Mouse (Mus musculus): ENCODE measurements around the gene Klhl12. TPM values are rescaled to one million over a fixed set of nuclear protein-coding genes. Genes with fewer than 3 reads are reported as not detected.
A peak's percentile ranks its signal among the peaks of the same experiment; 100 is the strongest.
"Not testable (repeated sequence)": the region's sequence is repeated elsewhere in the genome, so short reads cannot be mapped to it uniquely, and the experiment has no call there.

Gene Klhl12
- polyA plus RNA-seq (2017; shearing (Covaris generic)) = 10 to 100 TPM in 2 of 3 experiments, 1 to 10 TPM in 1; 8.7 to 15.5 (median 12.7) TPM

- ATAC-seq = peak; percentile 84
Measured at GRCm38 (mm10) chr1:134454904-134455824, at the start of gene Klhl12. Gene Klhl12, plus strand, starts transcription at chr1:134455531.

- no peak for ATAC-seq
Measured at GRCm38 (mm10) chr1:134406414-134406771, 48.9 kb upstream of the Klhl12 start.

DNA sequence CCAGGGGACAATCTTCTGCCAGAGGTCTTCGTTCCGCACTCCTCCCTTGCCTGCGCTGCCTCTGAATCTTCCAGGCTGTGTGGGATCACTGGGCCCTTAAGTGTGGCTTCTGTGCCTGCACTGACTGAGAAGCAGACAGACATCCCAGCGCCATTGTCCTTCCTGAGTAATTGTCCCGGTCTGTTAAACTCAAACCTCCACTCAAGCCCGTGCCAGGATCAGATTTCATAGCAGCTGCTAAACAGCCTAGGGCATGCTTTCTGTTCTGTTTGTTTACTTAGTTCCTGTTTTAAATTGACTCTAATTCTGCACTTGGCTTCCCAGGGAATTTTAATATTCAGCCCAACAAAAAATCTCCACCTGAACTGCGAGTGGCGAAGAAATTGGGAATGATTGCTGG is 47.3 kb upstream of the Klhl12 start:
- ATAC-seq = no peak

DNA sequence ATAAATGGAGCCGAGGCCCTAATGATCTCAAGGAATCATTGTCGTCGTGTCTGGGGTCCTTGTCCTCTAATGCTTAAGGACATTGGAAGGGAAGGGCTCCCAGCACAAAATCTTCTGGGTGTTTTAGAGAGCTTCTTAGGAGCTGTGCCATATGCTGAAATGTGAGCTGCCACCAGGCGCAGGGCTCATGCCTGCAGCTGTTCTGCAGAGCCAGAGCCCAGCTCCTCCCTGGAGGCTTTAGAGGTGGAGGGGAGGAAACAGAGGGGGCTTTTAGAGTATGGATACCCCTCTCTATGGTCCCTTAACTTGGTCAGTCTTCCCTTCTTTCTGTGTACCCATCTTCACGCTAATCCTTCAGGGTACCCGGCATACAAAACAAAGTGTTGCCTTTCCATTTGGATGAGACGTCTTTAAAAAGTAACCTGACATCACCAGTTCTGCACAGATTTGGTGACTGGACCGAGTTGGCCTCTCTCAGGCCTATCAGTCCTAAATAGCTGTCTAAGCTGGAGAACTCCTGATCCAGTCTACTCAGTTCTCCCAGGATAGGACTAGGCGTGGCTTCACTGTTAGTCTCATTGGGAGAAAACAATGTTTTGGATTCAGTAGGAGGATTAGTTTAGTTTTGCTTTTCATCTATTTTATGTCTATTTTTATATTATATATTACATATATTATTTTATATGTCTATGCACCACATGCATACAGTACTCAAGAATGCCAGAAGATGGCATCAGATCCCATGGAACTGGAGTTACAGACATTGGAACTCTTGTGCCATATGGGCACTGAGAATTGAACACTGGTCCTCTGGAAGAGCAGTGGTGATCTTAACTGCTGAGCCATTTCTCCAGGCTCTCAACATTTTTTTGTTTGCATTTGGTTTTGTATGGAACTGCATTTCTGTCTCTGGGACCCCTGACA is 43.4 kb upstream of the Klhl12 start:
- ATAC-seq = no peak

GRCm38 (mm10) chr1:134414038-134414437 is 41.3 kb upstream of the Klhl12 start:
- no peak for ATAC-seq

DNA sequence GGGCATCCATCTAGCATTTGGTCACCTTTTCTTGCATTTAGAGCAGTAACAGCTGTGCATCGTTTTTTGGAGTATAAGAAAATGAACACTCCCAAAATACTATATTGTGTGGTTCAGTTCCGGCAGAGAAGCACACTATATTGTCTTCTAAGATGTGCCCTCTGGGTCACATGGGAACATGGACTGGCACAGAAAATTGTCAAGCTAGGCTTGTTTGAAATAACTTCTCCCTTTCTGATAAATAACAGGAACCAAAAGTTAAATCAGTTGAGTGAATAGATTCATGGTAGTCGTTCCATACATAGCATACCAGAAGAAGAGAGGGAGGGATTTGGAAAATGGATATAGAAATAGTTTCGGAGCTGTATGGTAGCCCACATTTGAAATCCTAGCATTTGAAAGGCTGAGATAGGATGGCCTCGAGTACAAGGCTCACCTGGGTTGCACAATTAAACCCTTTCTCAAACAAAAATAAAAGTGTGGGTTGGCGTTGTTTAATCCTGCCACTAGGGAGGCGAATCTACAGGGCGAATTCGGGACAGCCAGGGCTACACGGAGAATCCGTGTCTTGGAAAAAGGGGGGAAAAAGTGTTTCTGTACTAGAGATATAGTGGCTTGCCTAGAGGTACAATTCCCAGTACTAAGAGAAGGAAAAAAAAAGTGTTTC is 40.7 kb upstream of the Klhl12 start:
- ATAC-seq = peak; percentile 27

- ATAC-seq = peak; percentile 98
Measured at GRCm38 (mm10) chr1:134415168-134415831, 40.0 kb upstream of the Klhl12 start, which contains the start of gene Adipor1. Gene Adipor1, plus strand, starts transcription at chr1:134415378.

GRCm38 (mm10) chr1:134418414-134418975 is 36.8 kb upstream of the Klhl12 start:
- ATAC-seq = no peak

DNA sequence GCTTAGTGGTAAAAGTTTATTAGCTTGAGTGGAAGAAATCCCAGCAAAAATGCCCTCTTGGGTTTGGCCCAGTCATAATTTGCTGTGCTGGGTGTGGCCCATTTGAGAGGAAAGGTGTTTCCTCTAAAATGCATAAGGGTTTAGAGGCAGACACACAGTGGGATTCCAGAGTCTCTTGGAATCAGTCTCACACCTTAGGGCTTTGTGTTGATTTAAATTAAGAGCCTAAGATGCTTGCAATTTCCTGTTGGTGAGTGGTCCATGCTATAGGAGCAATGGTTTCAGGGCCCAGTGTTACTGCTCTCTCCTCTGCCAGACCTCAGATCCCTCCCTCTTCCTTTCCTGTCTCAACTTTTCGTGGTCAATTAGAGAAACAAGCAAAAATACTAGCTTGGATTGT is 36.2 kb upstream of the Klhl12 start:
- ATAC-seq = no peak

- ATAC-seq = no peak
Measured at GRCm38 (mm10) chr1:134419751-134420458, 35.4 kb upstream of the Klhl12 start.

- no peak for ATAC-seq
Measured at GRCm38 (mm10) chr1:134423911-134424310, 31.4 kb upstream of the Klhl12 start.

DNA sequence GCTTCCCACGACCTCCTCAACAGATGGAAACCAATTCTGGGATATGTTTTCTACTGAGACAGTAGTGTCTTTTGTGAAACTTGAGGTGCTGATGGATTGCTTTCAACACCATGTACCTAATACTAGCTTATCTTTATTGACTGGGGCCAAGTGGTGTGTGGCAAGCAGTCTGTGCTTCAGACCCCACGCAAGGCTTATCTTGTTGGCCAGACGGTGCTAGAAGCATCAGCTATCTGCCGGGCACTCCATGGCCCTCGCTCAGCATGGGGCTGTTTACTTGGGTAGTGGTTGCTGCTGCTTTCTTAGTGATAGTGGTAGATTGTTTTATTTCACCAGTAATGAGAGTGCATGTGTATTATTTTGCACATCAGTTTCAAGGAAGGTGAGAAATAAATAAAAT is 29.0 kb upstream of the Klhl12 start:
- no peak for ATAC-seq

- no peak for ATAC-seq
Measured at GRCm38 (mm10) chr1:134433002-134433401, 22.3 kb upstream of the Klhl12 start.

- ATAC-seq = no peak
Measured at GRCm38 (mm10) chr1:134433473-134433872, 21.9 kb upstream of the Klhl12 start.

GRCm38 (mm10) chr1:134435414-134435813 is 19.9 kb upstream of the Klhl12 start:
- no peak for ATAC-seq

GRCm38 (mm10) chr1:134440437-134440836 is 14.9 kb upstream of the Klhl12 start:
- ATAC-seq = no peak

GRCm38 (mm10) chr1:134441737-134442136 is 13.6 kb upstream of the Klhl12 start:
- not testable (repeated sequence) for ATAC-seq

DNA sequence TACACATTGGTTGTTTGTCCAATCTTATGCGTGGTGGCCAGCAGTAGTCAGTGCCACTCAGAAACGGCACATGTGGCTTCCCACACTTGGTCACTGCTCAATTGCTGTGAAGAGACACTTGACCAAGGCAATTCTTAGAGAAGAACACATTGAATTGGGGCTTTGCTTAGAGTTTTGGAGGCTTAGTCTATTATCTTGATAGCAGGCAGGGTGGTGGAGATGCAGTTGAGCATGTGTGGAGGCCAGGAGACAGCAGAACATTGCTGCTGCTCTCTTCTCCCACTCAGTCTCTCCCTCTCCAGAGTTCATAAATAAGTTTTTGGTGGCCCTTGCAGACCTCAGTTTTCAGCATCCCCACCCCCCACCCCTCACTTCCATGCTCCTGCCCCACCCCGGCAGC is 12.9 kb upstream of the Klhl12 start:
- ATAC-seq = no peak

GRCm38 (mm10) chr1:134443288-134443687 is 12.0 kb upstream of the Klhl12 start:
- not testable (repeated sequence) for ATAC-seq

GRCm38 (mm10) chr1:134445418-134445817 is 9.9 kb upstream of the Klhl12 start:
- ATAC-seq = no peak

- not testable (repeated sequence) for ATAC-seq
Measured at GRCm38 (mm10) chr1:134448537-134448936, 6.8 kb upstream of the Klhl12 start.
